Mouse (Mus musculus): ENCODE data around the gene Mybpc1.

- TF ChIP-seq MYOG (IDR thresholded peaks at IDR 0.05; ENCODE audit: control insufficient read depth, extremely low read depth, insufficient read length) (no peak), CTCF (IDR thresholded peaks at IDR 0.05; ENCODE audit: control insufficient read depth, insufficient read depth, insufficient read length) (no peak), MAX (IDR thresholded peaks at IDR 0.05) (no peak), MYOD1 (IDR thresholded peaks at IDR 0.05; ENCODE audit: control insufficient read depth, insufficient read length, low read depth) (no peak), CEBPB (IDR thresholded peaks at IDR 0.05; ENCODE audit: low read depth) (no peak), USF1 (IDR thresholded peaks at IDR 0.05; ENCODE audit: low read depth) (no peak), FOSL1 (IDR thresholded peaks at IDR 0.05; ENCODE audit: insufficient read depth, low read length, poor library complexity, severe bottlenecking) (no peak)
These were observed 81.7 kb downstream of the Mybpc1 start for GRCm38 (mm10) chr10:88523212-88523611.

Data from C2C12 (cell line).